Mouse (Mus musculus) kidney, adult 2 months (tissue): ENCODE measurements around the gene Adam11.

ENCODE experiments used
- CTCF ChIP-seq: fragments of 200-500 bp; conservative IDR thresholded peaks from 2 replicates; pipeline ENCODE4 v1.5.1; 2011; ENCODE audit warnings: low read depth, mild to moderate bottlenecking, control low read depth, low read length, moderate library complexity, mixed read lengths; ENCODE audit not compliant: insufficient read depth, insufficient read length
- POLR2A ChIP-seq: fragments of 200-500 bp; IDR thresholded peaks from one replicate; pipeline ENCODE4 v1.6.1; 2011; ENCODE audit warnings: low read depth, low read length, control low read depth

GRCm38 (mm10) chr11:102755391-102755790 is 5.8 kb upstream of the Adam11 start:
- no peak for TF ChIP-seq CTCF
- no peak for TF ChIP-seq POLR2A
